Mouse (Mus musculus) small intestine, adult 2 months (tissue): ENCODE data around the gene Cpne6.

Experiments
- CTCF ChIP-seq: fragments of 200-500 bp; IDR thresholded peaks from 2 replicates; pipeline ENCODE4 v1.5.1; 2012; ENCODE audit warnings: low read depth, mild to moderate bottlenecking, control low read depth, inconsistent platforms, low read length, moderate library complexity, mixed read lengths; ENCODE audit not compliant: insufficient replicate concordance, insufficient read length; ENCODE audit errors: extremely low read depth
- POLR2A ChIP-seq: fragments of 200-500 bp; IDR thresholded peaks from 2 replicates; pipeline ENCODE4 v1.6.1; 2012; ENCODE audit warnings: low read depth, mild to moderate bottlenecking, control low read depth, inconsistent platforms, low read length, moderate library complexity

DNA sequence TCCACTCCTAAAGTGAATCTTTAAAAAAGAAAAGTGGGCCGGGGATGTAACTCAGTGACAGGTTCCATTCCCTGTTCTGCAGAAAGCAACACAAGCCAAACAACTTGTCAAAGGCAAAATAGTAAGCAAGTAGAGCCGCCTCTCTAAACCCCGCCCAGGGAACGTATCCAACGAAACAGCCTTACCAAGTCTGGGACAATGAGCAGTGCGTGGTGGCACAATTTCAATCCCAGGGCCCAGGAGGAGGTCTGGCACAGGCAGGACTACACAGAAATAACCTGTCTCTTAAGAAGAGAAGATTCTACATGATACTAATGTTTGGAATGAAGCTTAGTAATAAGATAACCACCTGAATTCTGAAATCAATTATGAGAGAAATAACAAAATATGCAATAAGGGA, 39.9 kb downstream of the Cpne6 start:
- TF ChIP-seq POLR2A (no peak), CTCF (no peak)
